8 mouse cellular contexts compared by ENCODE assay signal in genomic region chr8:58566115-58566514, GRCm38 (mm10).
DNase-seq lines count a peak whose midpoint lies in the region; ATAC-seq and TF ChIP-seq lines count a peak whose summit lies in the region.

No protein-coding gene starts in this region.

- peak; percentile 14 to 21 for DNase-seq in cerebellum, adult 18-20 months
- no peak for DNase-seq in cerebellum, adult 11 months
- DNase-seq in lung, embryonic 14.5 days = peak; percentile 70
- DNase-seq in lung, postnatal 36 days = no peak
- peak; percentile 70 for DNase-seq in retina, postnatal 1 day
- DNase-seq in thymus, adult 18-20 months = no peak

- H3K9me3 ChIP-seq in lung, embryonic 14.5 days (ENCODE audit: low read depth, low read length) = no peaks in the 10 kb centered on the region
- no peaks in the 10 kb centered on the region for H3K9me3 ChIP-seq in forebrain, embryonic 16.5 days (ENCODE audit: control insufficient read depth, low read length)

- H3K36me3 ChIP-seq in lung, embryonic 14.5 days (ENCODE audit: insufficient read depth) = no peaks in the 10 kb centered on the region
- no peaks in the 10 kb centered on the region for H3K36me3 ChIP-seq in forebrain, embryonic 16.5 days (ENCODE audit: control insufficient read depth, insufficient read depth)

- 42% methylated on average over 2 of the region's 2 CpGs for WGBS in lung, embryonic 14.5 days
- WGBS in forebrain, embryonic 16.5 days = 52% methylated on average over 2 of the region's 2 CpGs

- H3K4me3 ChIP-seq in lung, embryonic 14.5 days (ENCODE audit: low read depth, low read length) = no peak overlapping the region
- no peak overlapping the region for H3K4me3 ChIP-seq in forebrain, embryonic 16.5 days (replicated peaks; ENCODE audit: low read length)

- H3K4me2 ChIP-seq in lung, embryonic 14.5 days = no peak overlapping the region
- no peak overlapping the region for H3K4me2 ChIP-seq in forebrain, embryonic 16.5 days (ENCODE audit: low read length)

- H3K27me3 ChIP-seq in lung, embryonic 14.5 days (ENCODE audit: insufficient read depth, low read length) = no peaks in the 10 kb centered on the region
- no peaks in the 10 kb centered on the region for H3K27me3 ChIP-seq in forebrain, embryonic 16.5 days (replicated peaks; ENCODE audit: control insufficient read depth, insufficient read depth, low read length)

- no peak for ATAC-seq in lung, embryonic 14.5 days (ENCODE audit: insufficient read depth)
- ATAC-seq in forebrain, embryonic 16.5 days = peak; percentile 65
- no peak for ATAC-seq in granulocyte monocyte progenitor cell, adult 5-6 weeks (replicated peaks; ENCODE audit: poor library complexity, severe bottlenecking)

- no peak overlapping the region for H3K27ac ChIP-seq in lung, embryonic 14.5 days (ENCODE audit: low read depth)
- H3K27ac ChIP-seq in forebrain, embryonic 16.5 days (ENCODE audit: low read length) = no peak overlapping the region

- no peak overlapping the region for H3K9ac ChIP-seq in lung, embryonic 14.5 days
- no peak overlapping the region for H3K9ac ChIP-seq in forebrain, embryonic 16.5 days (replicated peaks; ENCODE audit: low read depth, low read length)

- H3K4me1 ChIP-seq in lung, embryonic 14.5 days (ENCODE audit: insufficient read depth) = no peaks in the 10 kb centered on the region
- H3K4me1 ChIP-seq in forebrain, embryonic 16.5 days (replicated peaks; ENCODE audit: control insufficient read depth, insufficient read depth, low read length) = no peaks in the 10 kb centered on the region

- peak; percentile 78 for TF ChIP-seq CTCF in lung, embryonic 14.5 days (IDR thresholded peaks at IDR 0.05; ENCODE audit: low read depth)

Comparison
In these comparisons a context has a peak if more than half of its experiments do, and no peak if none do; other contexts are left out.
1. DNase-seq: peak in cerebellum, adult 18-20 months (2 of 2), lung, embryonic 14.5 days (single experiment) and retina, postnatal 1 day (single experiment); none in cerebellum, adult 11 months (single experiment), lung, postnatal 36 days (single experiment) and thymus, adult 18-20 months (0 of 2).